Mouse (Mus musculus) midbrain, embryonic 10.5 days (tissue): ENCODE data around the gene Gtf2h5. TPM values are rescaled to one million over a fixed set of nuclear protein-coding genes. Genes with fewer than 3 reads are reported as not detected.

Source experiments
- DNase-seq: peaks from one replicate; pipeline ENCODE4 v3.0.0-alpha.2; 2017; ENCODE audit warnings: low spot score
- H3K27ac ChIP-seq: fragments of 300-500 bp; sonication (generic); replicated peaks from 2 replicates; pipeline ENCODE4 v1.5.1; 2016; ENCODE audit warnings: mild to moderate bottlenecking
- H3K27me3 ChIP-seq: fragments of 300-500 bp; sonication (generic); 2 replicates; pipeline ENCODE4 v1.6.1; 2016; ENCODE audit warnings: low read depth, mild to moderate bottlenecking; ENCODE audit not compliant: poor library complexity, severe bottlenecking
- H3K36me3 ChIP-seq: fragments of 300-500 bp; sonication (generic); 2 replicates; pipeline ENCODE4 v1.6.1; 2016; ENCODE audit warnings: mild to moderate bottlenecking, moderate library complexity
- H3K4me1 ChIP-seq: fragments of 300-500 bp; sonication (generic); 2 replicates; pipeline ENCODE4 v1.6.1; 2016
- H3K4me3 ChIP-seq: fragments of 300-500 bp; sonication (generic); 2 replicates; pipeline ENCODE4 v1.5.1; 2016; ENCODE audit warnings: mild to moderate bottlenecking, moderate library complexity
- H3K9me3 ChIP-seq: fragments of 300-500 bp; sonication (generic); replicated peaks from 2 replicates; pipeline ENCODE4 v1.6.1; 2016; ENCODE audit warnings: mild to moderate bottlenecking
- WGBS: fragments of 180-500 bp; shearing (Covaris S2); methylation state at CpG from one replicate; pipeline ENCODE4 v1.1.7; 2016; 5-methylcytosine and 5-hydroxymethylcytosine counted together
- polyA plus RNA-seq: library from polyadenylated mRNA; unstranded; fragments of >200 nt; fragmentation: Nextera tagmentation; extraction: Ambion mirVana; gene quantifications from 2 replicates; pipeline ENCODE4 v1.2.1, GENCODE M21; 2016

Gtf2h5 gene
- 165 and 177 TPM in 2 replicates for polyA plus RNA-seq

- H3K9me3 ChIP-seq: no peaks in the 10 kb centered on the region
- H3K36me3 ChIP-seq: peaks cover 21% of the 10 kb centered on the region
- WGBS: under 1% methylated on average over 70 of the region's 70 CpGs
- peak; percentile 97 for DNase-seq
- H3K4me3 ChIP-seq: peak within 1 kb of the TSS; percentile 87
- H3K4me1 ChIP-seq: peaks cover 19% of the 10 kb centered on the region
- H3K27me3 ChIP-seq: no peaks in the 10 kb centered on the region
- H3K27ac ChIP-seq: peak within 1 kb of the TSS; percentile 90
These were observed at the start of gene Gtf2h5, which contains the start of gene Serac1 for GRCm38 (mm10) chr17:6079287-6080122. Gtf2h5 (plus strand) TSS chr17:6079786. Serac1 (minus strand) TSS chr17:6079741.

GRCm38 (mm10) chr17:6035661-6036060, 43.9 kb upstream of the Gtf2h5 start:
- H3K36me3 ChIP-seq: no peaks in the 10 kb centered on the region
- H3K27ac ChIP-seq: no peak overlapping the region
- H3K27me3 ChIP-seq: no peaks in the 10 kb centered on the region
- H3K4me1 ChIP-seq: 0 out of 2 replicates have a peak, but pooled peaks cover 4% of the 10 kb centered on the region
- no peaks in the 10 kb centered on the region for H3K9me3 ChIP-seq
- no peak for DNase-seq
- H3K4me3 ChIP-seq: no peak overlapping the region
- 36% methylated on average over 8 of the region's 8 CpGs for WGBS

- WGBS: 86% methylated on average over 8 of the region's 8 CpGs
- H3K9me3 ChIP-seq: no peaks in the 10 kb centered on the region
- H3K36me3 ChIP-seq: no peaks in the 10 kb centered on the region
- no peaks in the 10 kb centered on the region for H3K27me3 ChIP-seq
- H3K27ac ChIP-seq: no peak overlapping the region
- no peak for DNase-seq
- no peak overlapping the region for H3K4me3 ChIP-seq
- 0 out of 2 replicates have a peak, but pooled peaks cover 4% of the 10 kb centered on the region for H3K4me1 ChIP-seq
These were observed 43.1 kb upstream of the Gtf2h5 start for GRCm38 (mm10) chr17:6036458-6036857.

- H3K27me3 ChIP-seq: no peaks in the 10 kb centered on the region
- 90% methylated on average over 11 of the region's 11 CpGs for WGBS
These were observed 42.7 kb upstream of the Gtf2h5 start for GRCm38 (mm10) chr17:6036872-6037271.

GRCm38 (mm10) chr17:6037507-6037906, 42.1 kb upstream of the Gtf2h5 start:
- WGBS: 89% methylated on average over 10 of the region's 10 CpGs
- no peak for DNase-seq
- H3K9me3 ChIP-seq: no peaks in the 10 kb centered on the region
- H3K4me1 ChIP-seq: 0 out of 2 replicates have a peak, but pooled peaks cover 4% of the 10 kb centered on the region
- no peaks in the 10 kb centered on the region for H3K27me3 ChIP-seq
- H3K27ac ChIP-seq: no peak overlapping the region
- H3K4me3 ChIP-seq: no peak overlapping the region
- H3K36me3 ChIP-seq: peaks cover 9% of the 10 kb centered on the region; the same call in 1 of the 2 replicates

More at GRCm38 (mm10) chr17:6036872-6037271, 42.7 kb upstream of the Gtf2h5 start:
- H3K4me3 ChIP-seq: no peak overlapping the region
- 0 out of 2 replicates have a peak, but pooled peaks cover 4% of the 10 kb centered on the region for H3K4me1 ChIP-seq
- no peak overlapping the region for H3K27ac ChIP-seq
- peaks cover 2% of the 10 kb centered on the region; the same call in 1 of the 2 replicates for H3K36me3 ChIP-seq
- no peak for DNase-seq
- no peaks in the 10 kb centered on the region for H3K9me3 ChIP-seq

- WGBS: 51% methylated on average over 4 of the region's 4 CpGs
- peaks cover 20% of the 10 kb centered on the region for H3K36me3 ChIP-seq
- H3K27ac ChIP-seq: no peak overlapping the region
These were observed 26.8 kb upstream of the Gtf2h5 start for GRCm38 (mm10) chr17:6052801-6053200.

GRCm38 (mm10) chr17:6054934-6055355, 24.6 kb upstream of the Gtf2h5 start:
- no peak overlapping the region for H3K27ac ChIP-seq
- no peaks in the 10 kb centered on the region for H3K9me3 ChIP-seq
- no peak overlapping the region for H3K4me3 ChIP-seq
- peaks cover 15% of the 10 kb centered on the region for H3K36me3 ChIP-seq
- WGBS: 22% methylated on average over 5 of the region's 5 CpGs
- peak; percentile 50 for DNase-seq
- peaks cover 5% of the 10 kb centered on the region for H3K4me1 ChIP-seq
- no peaks in the 10 kb centered on the region for H3K27me3 ChIP-seq

More at GRCm38 (mm10) chr17:6052801-6053200, 26.8 kb upstream of the Gtf2h5 start:
- Histone ChIP-seq H3K4me1 (peaks cover 5% of the 10 kb centered on the region), H3K27me3 (no peaks in the 10 kb centered on the region), H3K9me3 (no peaks in the 10 kb centered on the region), H3K4me3 (no peak overlapping the region)
- no peak for DNase-seq

GRCm38 (mm10) chr17:6062793-6063192, 16.8 kb upstream of the Gtf2h5 start:
- H3K36me3 ChIP-seq: peaks cover 46% of the 10 kb centered on the region
- H3K27ac ChIP-seq: no peak overlapping the region
- no peak overlapping the region for H3K4me3 ChIP-seq
- H3K27me3 ChIP-seq: no peaks in the 10 kb centered on the region
- 83% methylated on average over 8 of the region's 8 CpGs for whole genome bisulfite sequencing
- DNase-seq: no peak
- no peaks in the 10 kb centered on the region for H3K4me1 ChIP-seq
- no peaks in the 10 kb centered on the region for H3K9me3 ChIP-seq

GRCm38 (mm10) chr17:6063532-6063931, 16.1 kb upstream of the Gtf2h5 start:
- Histone ChIP-seq H3K4me1 (no peaks in the 10 kb centered on the region), H3K36me3 (peaks cover 48% of the 10 kb centered on the region), H3K4me3 (no peak overlapping the region), H3K9me3 (no peaks in the 10 kb centered on the region), H3K27ac (no peak overlapping the region), H3K27me3 (no peaks in the 10 kb centered on the region)
- 95% methylated on average over 5 of the region's 5 CpGs for WGBS
- DNase-seq: no peak

- no peak for DNase-seq
- Histone ChIP-seq H3K9me3 (no peaks in the 10 kb centered on the region), H3K4me1 (no peaks in the 10 kb centered on the region), H3K4me3 (no peak overlapping the region), H3K27me3 (no peaks in the 10 kb centered on the region), H3K27ac (no peak overlapping the region), H3K36me3 (peaks cover 63% of the 10 kb centered on the region)
- WGBS: 92% methylated on average over 2 of the region's 2 CpGs
These were observed 13.6 kb upstream of the Gtf2h5 start for GRCm38 (mm10) chr17:6066021-6066420.

GRCm38 (mm10) chr17:6067613-6068012, 12.0 kb upstream of the Gtf2h5 start:
- no peaks in the 10 kb centered on the region for H3K27me3 ChIP-seq
- H3K36me3 ChIP-seq: peaks cover 79% of the 10 kb centered on the region
- H3K4me3 ChIP-seq: no peak overlapping the region
- no peak overlapping the region for H3K27ac ChIP-seq
- no peaks in the 10 kb centered on the region for H3K4me1 ChIP-seq
- no peaks in the 10 kb centered on the region for H3K9me3 ChIP-seq
- DNase-seq: no peak
- WGBS: 94% methylated on average over 7 of the region's 7 CpGs

- Histone ChIP-seq H3K4me1 (no peaks in the 10 kb centered on the region), H3K9me3 (no peaks in the 10 kb centered on the region), H3K4me3 (no peak overlapping the region), H3K27ac (no peak overlapping the region), H3K36me3 (peaks cover 79% of the 10 kb centered on the region), H3K27me3 (no peaks in the 10 kb centered on the region)
- 95% methylated on average over 6 of the region's 6 CpGs for WGBS
- DNase-seq: no peak
These were observed 9.7 kb upstream of the Gtf2h5 start for GRCm38 (mm10) chr17:6069866-6070265.

GRCm38 (mm10) chr17:6073405-6073804, 6.2 kb upstream of the Gtf2h5 start:
- no peak overlapping the region for H3K27ac ChIP-seq
- 89% methylated on average over 7 of the region's 7 CpGs for WGBS
- H3K9me3 ChIP-seq: no peaks in the 10 kb centered on the region
- H3K36me3 ChIP-seq: peaks cover 52% of the 10 kb centered on the region
- no peak overlapping the region for H3K4me3 ChIP-seq
- no peak for DNase-seq
- no peaks in the 10 kb centered on the region for H3K27me3 ChIP-seq
- peaks cover under 1% of the 10 kb centered on the region for H3K4me1 ChIP-seq
